Mouse (Mus musculus) adrenal gland, postnatal 10 days (tissue): Measurements from ENCODE around the gene Gm6040. TPM values are rescaled to one million over a fixed set of nuclear protein-coding genes. Genes with fewer than 3 reads are reported as not detected.

Source experiments
- DNase-seq: peaks from one replicate; pipeline ENCODE4 v3.0.0; 2021; ENCODE audit warnings: mixed read lengths
- long read RNA-seq, 2 experiments: library from polyadenylated mRNA; stranded (forward); transcript quantifications; one replicate each; pipeline ENCODE4 v2.0.0; 2021
- total RNA-seq, 2 experiments: library from RNA; stranded (reverse); gene quantifications; 2 replicates each; pipeline ENCODE4 v1.2.3; 2021

The Gm6040 gene
- total RNA-seq: not detected
- long read RNA-seq, experiment 1: 0 reads
- long read RNA-seq, experiment 2: 0 reads

DNA sequence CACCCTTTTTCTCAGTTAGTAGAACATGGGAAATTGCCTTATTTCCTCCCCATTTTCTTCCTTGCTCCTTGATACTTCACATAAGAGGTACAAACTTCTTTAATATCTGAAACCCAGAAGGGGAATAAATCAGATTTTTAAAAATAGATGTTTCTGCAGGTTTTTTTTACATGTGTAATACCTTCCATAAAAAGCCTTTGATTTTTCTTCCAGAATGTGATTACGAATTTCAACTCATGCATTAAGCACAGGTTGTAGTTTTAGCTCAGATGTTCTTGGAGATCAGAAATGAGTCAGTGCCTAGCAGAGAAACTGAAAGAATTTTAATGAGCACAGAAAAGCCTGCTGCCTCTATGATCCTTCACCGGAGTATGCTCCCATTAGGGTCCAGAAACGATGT lies at the start of gene Gm6040:
TSS of gene Gm6040 (minus strand) at position 101 of the 400 bp plus-strand sequence.
- DNase-seq: no peak

- DNase-seq: peak; percentile 37
These were observed 42.7 kb upstream of the Gm6040 start for GRCm38 (mm10) chr8:20964531-20964930.

DNA sequence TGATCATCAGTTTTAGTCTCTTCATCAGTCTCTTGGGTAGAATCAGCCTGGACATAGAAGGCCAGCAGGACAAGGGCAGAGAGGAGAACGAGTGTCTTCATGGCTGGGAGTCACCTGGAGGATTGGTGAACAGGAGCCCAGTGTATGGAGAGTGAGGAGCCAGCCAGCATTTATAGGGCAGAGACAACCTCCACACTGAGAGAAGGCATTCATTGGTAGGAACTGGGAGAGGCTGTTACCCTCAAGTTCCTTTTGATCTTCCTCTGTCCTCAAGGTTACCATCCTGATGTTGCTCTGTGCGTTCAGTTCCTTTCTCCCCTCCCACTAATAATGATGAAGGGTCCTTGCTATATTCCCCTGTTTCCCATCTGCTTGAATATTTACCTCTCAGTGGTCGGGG lies 22.7 kb upstream of the Gm6040 start, which contains the start of gene AY761185:
TSS of gene AY761185 (minus strand) at position 101 of the 400 bp plus-strand sequence.
- no peak for DNase-seq

GRCm38 (mm10) chr8:20912288-20912687 lies 9.6 kb downstream of the Gm6040 start:
- DNase-seq: no peak

DNA sequence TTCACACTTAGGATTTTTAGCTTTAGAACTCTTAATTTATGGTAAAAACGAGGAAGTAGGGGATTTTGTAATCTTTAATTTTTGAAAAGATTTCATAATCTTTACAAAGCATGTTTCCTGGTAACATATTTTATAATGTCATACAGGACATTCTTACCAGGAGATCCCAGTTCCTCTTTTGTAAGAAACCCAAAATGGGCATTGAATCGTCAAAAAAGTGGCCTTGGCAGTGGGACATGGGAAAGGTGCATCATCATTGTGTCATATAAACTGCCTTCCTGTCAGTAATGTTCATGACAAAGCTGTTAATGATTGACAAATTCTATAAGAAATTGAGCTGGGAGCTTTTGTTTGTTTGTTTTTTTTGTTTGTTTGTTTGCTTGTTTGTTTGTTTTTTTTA lies 13.6 kb downstream of the Gm6040 start:
- DNase-seq: no peak

GRCm38 (mm10) chr8:20907119-20907518 lies 14.8 kb downstream of the Gm6040 start:
- DNase-seq: no peak

GRCm38 (mm10) chr8:20902527-20902926 lies 19.3 kb downstream of the Gm6040 start, which contains the start of gene Gm15056:
Gm15056 (minus strand) TSS chr8:20902627.
- no peak for DNase-seq

DNA sequence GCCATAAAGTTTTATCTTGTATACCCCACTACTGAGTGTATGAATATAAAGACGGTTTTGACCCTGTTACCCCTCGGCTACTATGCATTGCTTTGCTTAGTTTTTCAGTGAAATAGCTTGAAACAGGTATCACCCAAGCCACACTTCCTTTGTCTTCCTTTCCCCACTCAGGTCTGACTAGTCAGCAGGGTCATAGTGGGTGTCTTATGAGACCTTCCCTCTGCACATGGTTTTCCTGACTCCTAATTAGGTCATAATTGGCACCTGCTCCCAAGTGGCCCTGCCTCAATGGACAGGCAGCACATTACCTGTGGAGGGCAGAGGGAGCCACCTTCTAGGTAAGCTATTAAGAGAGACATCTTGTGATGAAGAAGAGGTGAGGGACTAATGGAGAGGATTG lies 29.5 kb downstream of the Gm6040 start, which contains the start of gene Defb33:
TSS of gene Defb33 (plus strand) at position 301 of the 400 bp plus-strand sequence.
- DNase-seq: no peak

GRCm38 (mm10) chr8:20874608-20875007 lies 47.3 kb downstream of the Gm6040 start:
- no peak for DNase-seq

Other genes starting within 250 kb of the Gm6040 start
- gene Defb33, start 29.4 kb downstream of the Gm6040 start, total RNA-seq: not detected
- gene Gm15056, start 19.4 kb downstream of the Gm6040 start, total RNA-seq: not detected
- gene AY761185, start 22.6 kb upstream of the Gm6040 start, total RNA-seq: not detected
- not detected for gene Defa21, start 103.5 kb upstream of the Gm6040 start, total RNA-seq
- gene Defa23, start 133.0 kb upstream of the Gm6040 start, total RNA-seq: not detected
- gene Defa35, start 143.0 kb upstream of the Gm6040 start, total RNA-seq: not detected
- not detected for gene Defa25, start 162.4 kb upstream of the Gm6040 start, total RNA-seq
- not detected for gene Gm14851, start 174.0 kb upstream of the Gm6040 start, total RNA-seq
- not detected for gene Defa30, start 212.6 kb upstream of the Gm6040 start, total RNA-seq
- gene Defa22, start 240.2 kb upstream of the Gm6040 start, total RNA-seq: not detected